Mouse (Mus musculus) thymus, postnatal 25 days (tissue): Measurements from ENCODE around the gene Grik1.

Source experiments
- DNase-seq: peaks from one replicate; pipeline ENCODE4 v3.0.0; 2022

Grik1 gene

DNA sequence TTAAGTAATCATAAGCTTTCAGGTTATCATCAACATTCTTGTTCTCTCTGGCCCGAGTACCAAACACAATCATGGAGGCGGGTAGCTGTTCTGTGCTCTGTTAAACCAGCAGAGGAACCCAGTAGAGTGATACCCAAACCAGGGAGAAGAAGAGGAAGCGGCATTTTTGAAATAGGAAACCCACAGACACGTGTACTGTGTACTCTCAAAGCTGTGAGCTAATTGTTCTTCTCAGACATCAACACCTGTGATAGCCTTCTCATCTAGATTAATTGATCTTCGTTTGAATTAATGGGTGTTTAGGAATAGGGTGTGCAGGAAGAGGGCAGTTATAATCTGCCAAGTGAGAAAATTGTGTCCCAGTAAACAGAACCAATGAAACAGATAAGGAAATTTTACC, 333.9 kb downstream of the Grik1 start:
- no peak for DNase-seq

DNA sequence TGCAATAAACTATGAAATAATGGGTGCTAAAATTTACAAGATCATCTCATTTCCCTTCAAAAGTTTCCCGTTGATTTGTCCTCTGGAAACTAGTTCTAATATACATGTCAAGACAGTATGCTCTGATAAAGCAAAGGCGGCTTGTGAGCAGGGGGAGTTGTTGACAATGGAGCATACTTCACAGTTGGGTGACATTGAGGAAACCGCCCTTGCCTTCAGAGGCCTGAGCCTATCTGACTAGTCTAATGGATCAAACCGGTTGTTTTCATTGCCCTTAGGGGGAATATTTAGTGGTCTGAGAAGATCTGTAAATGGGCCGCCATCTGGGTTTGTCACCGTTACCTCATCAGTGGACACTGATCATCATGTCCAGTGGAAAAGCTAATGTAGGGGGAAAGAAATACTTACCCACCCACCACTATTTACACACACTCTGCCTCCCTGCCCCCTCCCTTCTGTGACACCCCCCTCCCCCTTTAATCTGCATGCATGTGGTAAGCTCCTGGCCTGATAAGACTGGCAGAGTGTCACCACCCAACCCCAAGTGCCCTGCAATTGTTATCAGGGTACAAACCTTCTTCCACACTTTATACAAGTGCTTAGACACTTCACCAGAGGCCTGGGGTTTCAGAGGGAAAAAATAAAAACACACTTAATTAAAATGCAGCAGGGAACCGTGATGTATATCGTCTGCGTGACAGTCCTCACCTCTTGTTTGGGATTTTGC, 335.2 kb downstream of the Grik1 start:
- no peak for DNase-seq

DNA sequence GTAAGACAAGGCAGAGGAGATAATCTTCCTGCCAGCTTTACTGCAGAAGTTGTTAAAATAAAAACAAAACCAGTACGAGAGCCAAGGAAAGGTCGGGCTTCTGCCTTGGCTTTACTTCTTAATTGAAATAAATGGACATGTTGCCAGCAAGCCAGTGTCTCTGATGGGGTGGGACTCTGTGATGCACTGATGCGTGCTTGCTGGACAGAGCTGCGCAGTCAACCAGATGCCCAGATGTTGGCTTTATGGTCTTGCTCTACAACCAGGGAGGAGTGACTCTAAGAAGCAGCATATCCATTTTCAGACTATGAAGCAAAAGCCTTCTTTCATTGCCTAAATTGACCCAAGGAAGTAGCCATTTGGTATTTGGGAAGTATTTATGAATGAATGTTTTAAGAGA, 336.9 kb downstream of the Grik1 start:
- DNase-seq: no peak

- DNase-seq: no peak
These were observed 340.2 kb downstream of the Grik1 start for GRCm38 (mm10) chr16:87949881-87950280.

DNA sequence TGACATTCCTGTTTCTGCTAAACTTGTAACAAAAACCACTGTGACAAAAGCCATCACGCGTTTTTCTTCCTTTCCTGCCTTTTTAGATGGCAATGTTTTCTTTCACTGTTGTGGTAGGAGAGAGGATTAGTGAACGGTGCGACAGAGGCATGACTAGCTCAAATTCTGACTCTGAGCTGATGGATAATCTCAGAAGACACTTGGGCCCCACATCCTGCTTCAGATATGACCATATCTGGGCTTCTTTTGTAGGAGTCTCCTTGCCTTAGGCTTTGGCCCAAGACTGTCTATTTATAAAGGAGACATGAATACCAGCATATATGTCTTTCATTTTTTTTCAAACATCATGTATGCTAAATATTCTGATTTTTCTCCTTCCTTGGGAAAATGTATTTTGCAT, 341.9 kb downstream of the Grik1 start:
- no peak for DNase-seq

- DNase-seq: no peak
These were observed 345.7 kb downstream of the Grik1 start for GRCm38 (mm10) chr16:87944318-87944717.

GRCm38 (mm10) chr16:87942103-87942865, 347.8 kb downstream of the Grik1 start:
- no peak for DNase-seq

GRCm38 (mm10) chr16:87934685-87935084, 355.4 kb downstream of the Grik1 start:
- no peak for DNase-seq

DNA sequence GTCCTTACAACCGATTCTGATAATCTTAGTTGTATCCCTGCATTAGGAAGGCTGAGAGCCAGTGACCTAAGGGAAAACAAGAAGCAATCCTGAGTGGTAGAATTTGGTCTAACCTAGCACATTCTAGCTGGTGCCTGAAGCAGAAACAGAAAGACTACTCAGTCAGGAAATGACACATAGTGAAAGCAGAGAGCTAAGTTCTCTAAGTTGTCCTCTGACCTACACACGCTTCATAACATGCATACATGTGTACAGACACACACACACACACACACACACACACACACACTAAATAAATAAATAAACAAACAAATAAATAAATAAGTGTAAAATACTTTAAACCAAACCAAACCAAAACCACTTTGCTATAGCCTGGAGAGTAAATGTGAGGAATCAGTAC, 358.7 kb downstream of the Grik1 start:
- DNase-seq: no peak

GRCm38 (mm10) chr16:87930519-87930918, 359.5 kb downstream of the Grik1 start:
- no peak for DNase-seq

DNA sequence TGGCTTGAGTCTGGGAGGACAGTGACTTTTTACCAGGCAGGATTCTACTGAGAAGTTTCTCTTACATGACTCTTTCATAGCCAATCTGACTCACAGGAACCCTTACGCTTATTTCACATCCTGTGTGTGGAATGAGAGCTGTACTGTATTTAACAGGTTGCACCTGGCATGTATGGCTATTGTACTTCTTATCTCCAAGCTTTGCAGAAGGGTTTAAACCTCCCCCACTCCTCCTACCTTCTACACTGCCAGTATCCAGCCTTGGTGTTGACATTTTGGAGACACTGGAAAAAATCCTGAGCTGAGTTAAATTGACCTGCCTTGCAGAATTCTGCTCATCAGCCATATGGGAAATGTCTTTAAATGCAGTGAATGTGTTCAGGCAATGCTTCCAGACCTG, 361.4 kb downstream of the Grik1 start:
- no peak for DNase-seq

GRCm38 (mm10) chr16:87917897-87918296, 372.2 kb downstream of the Grik1 start:
- no peak for DNase-seq

GRCm38 (mm10) chr16:87917157-87917546, 372.9 kb downstream of the Grik1 start:
- no peak for DNase-seq

- DNase-seq: no peak
These were observed 373.6 kb downstream of the Grik1 start for GRCm38 (mm10) chr16:87916209-87917156.

- no peak for DNase-seq
These were observed 374.9 kb downstream of the Grik1 start for GRCm38 (mm10) chr16:87915156-87915555.

- DNase-seq: no peak
These were observed 376.3 kb downstream of the Grik1 start for GRCm38 (mm10) chr16:87913781-87914180.

DNA sequence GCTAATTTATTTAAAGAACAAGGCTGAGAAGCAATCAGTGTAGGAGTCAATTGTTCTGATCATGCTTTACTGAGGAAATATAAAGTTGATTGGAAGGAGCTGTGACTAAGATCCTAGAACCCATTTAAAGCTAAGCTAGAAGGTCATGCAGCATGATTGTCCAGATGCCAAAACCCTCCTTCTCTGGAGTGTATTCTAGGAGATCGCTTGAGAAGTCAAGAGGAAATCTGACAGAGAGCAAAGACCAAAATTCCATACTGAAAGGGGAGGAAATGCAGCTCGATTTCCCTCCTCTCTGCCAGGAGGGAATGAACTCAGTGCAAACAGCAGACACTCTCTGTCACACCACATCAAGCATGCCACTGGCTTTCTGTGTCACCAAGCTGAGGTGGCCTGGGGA, 378.9 kb downstream of the Grik1 start:
- no peak for DNase-seq

GRCm38 (mm10) chr16:87902049-87902448, 388.0 kb downstream of the Grik1 start:
- DNase-seq: no peak

DNA sequence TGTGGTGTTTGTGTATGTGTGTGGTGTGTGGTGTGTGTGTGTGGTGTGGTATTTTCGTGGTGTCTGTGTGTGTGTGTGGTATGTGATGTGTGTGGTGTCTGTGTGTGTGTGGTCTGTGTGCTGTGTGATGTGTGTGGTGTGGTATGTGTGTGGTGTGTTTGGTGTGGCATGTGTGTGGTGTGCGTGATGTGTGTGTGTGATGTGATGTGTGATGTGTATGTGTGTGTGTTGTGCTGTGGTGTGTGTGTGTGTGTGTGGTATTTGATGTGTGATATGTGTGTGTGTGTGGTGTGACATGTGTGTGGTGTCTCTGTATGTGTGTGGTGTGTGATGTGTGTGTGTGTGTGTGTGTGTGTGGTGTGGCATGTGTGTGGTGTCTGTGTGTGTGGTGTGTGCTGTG, 388.9 kb downstream of the Grik1 start:
- DNase-seq: no peak

DNA sequence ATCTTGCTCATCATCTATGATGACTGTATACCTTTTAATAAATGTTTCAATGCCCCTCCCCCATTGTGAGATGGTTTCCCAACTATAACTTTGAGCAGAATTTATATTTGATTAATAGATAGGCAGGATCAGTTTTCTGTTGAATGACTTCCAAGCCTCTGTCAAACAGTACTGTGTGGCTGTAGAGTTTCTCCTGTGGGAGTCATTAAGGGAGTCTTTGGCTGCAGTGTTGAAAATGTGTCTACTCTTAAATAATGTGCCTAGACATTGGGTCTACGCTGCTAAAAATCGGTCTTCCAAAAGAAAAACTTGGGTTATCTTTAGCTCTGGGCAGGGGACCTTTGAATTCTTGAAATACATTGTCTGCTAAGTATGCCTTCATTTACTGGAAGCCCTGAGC, 414.1 kb downstream of the Grik1 start:
- no peak for DNase-seq

GRCm38 (mm10) chr16:87864526-87864925, 425.5 kb downstream of the Grik1 start:
- no peak for DNase-seq

- DNase-seq: no peak
These were observed 428.3 kb downstream of the Grik1 start for GRCm38 (mm10) chr16:87861722-87862121.

DNA sequence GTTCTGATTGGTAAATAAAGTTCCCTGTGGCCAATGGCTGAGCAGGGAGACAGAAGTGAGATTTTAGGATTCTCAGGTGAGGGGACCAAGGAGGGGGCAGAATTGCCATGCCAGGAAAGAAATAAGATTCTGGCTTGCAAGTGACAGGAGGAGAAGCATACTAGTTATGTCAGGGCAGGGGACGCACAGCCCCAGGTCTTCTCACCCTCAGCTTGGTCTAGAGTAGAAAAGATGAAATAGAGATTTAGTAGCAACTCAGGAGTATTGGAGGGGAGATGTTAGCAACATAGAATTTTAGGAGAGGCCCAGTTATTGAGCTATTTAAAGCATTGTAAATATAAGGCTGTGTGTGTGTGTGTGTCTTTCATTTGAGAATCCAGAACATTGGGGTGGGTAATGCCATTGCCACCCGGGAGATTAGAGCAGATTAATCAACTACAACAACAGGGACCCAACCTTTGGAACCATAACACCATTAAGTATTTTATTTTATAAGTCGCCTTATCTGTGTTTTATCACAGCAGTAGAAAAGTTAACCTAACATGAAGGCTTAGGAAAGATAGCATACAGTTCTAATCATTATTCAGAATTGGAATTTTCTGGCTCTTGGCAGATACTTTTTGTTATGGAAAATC, 436.5 kb downstream of the Grik1 start:
- no peak for DNase-seq
